Mouse (Mus musculus): ENCODE results near the gene Erc1. TPM values are rescaled to one million over a fixed set of nuclear protein-coding genes. Genes with fewer than 3 reads are reported as not detected.

Erc1 gene
- total RNA-seq (2023) = 11.4 TPM

GRCm38 (mm10) chr6:119848034-119848695, at the start of gene Erc1:
Gene Erc1 (minus strand): TSS chr6:119848167.

GRCm38 (mm10) chr6:119543803-119544517, 304.0 kb downstream of the Erc1 start, which contains the start of gene Wnt5b:
Gene Wnt5b (minus strand): TSS chr6:119544347.

Other genes with a start within 250 kb of the Erc1 start
- gene Rad52, start 54.5 kb upstream of the Erc1 start, total RNA-seq (2023) = 26.8 TPM
- 299 TPM for gene Wnk1, start 190.5 kb upstream of the Erc1 start, total RNA-seq (2023)
- 0.67 TPM for gene Ninj2, start 245.2 kb upstream of the Erc1 start, total RNA-seq (2023)

Data from CD8-positive naive resting alpha-beta T cell, adult 57 days (primary cell).